Comparison of ENCODE assay signal across 20 mouse cellular contexts in the genomic region with DNA sequence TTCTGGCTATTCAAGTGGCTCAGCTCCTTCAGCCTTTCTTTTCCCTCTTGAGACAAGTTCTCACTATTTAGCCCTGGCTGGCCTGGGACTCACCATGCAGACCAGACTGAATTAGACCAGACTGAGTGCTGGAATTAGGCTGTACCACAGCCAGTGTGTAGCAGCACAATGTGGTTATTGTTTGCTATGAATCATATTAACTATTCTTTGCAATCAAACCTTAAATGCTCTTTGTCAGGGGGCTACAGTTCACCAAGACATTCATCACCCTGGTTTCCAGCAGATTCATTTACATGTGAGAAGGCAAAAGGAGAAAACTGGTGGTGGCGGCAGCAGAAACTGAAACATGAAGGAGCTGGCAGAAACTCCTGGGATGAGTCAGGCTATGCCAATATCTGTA. TPM values are rescaled to one million over a fixed set of nuclear protein-coding genes. Genes with fewer than 3 reads are reported as not detected.
DNase-seq lines count a peak whose midpoint lies in the region; ATAC-seq and TF ChIP-seq lines count a peak whose summit lies in the region.
"Had no signal": no experiment of that assay in that cellular context is flagged by ENCODE, and none has a peak within 500 bp of the region (broad histone marks: within the 10 kb centered on the region; RNA-seq: fewer than 3 reads in every experiment).

No protein-coding gene starts in this region.

- H3K4me1 ChIP-seq in forebrain, embryonic 13.5 days, result peaks cover 26% of the 10 kb centered on the region
- no peaks in the 10 kb centered on the region; the same call in 1 of the 2 replicates for H3K4me1 ChIP-seq in hindbrain, embryonic 16.5 days (ENCODE audit: control insufficient read depth, insufficient read depth, low read depth, low read length)

- peak overlapping the region; percentile 30; the same call in 1 of the 2 replicates for H3K27ac ChIP-seq in left cerebral cortex, adult 2 months
- H3K27ac ChIP-seq in forebrain, embryonic 13.5 days, result no peak overlapping the region; the same call in 1 of the 2 replicates
- no peak overlapping the region for H3K27ac ChIP-seq in hindbrain, embryonic 16.5 days (ENCODE audit: low read depth, low read length)
- H3K27ac ChIP-seq: liver, embryonic 12.5 days had no signal

- no peak overlapping the region for H3K4me2 ChIP-seq in forebrain, embryonic 13.5 days
- no peak overlapping the region for H3K4me2 ChIP-seq in hindbrain, embryonic 16.5 days (ENCODE audit: low read length)
- H3K4me2 ChIP-seq: heart, embryonic 11.5 days; liver, embryonic 12.5 days had no signal

- intact Hi-C loops in left cerebral cortex, adult 2 months (cut with DNase I), result no loop called here
- intact Hi-C loops in gastrocnemius, postnatal 14 days (cut with DNase I; ENCODE audit: low total_unique reads), result no loop called here

- peak; percentile 57; the same call in 1 of the 2 replicates for ATAC-seq in forebrain, embryonic 13.5 days
- ATAC-seq in hindbrain, embryonic 16.5 days, result peak; percentile 69; the same call in 1 of the 2 replicates
- ATAC-seq: intestine, embryonic 16.5 days; liver, embryonic 12.5 days had no signal

- H3K27me3 ChIP-seq in forebrain, embryonic 13.5 days, result no peaks in the 10 kb centered on the region
- H3K27me3 ChIP-seq in hindbrain, embryonic 16.5 days (replicated peaks; ENCODE audit: control insufficient read depth, insufficient read depth, low read length), result no peaks in the 10 kb centered on the region
- H3K27me3 ChIP-seq: liver, embryonic 12.5 days; megakaryocyte, embryonic 14.5 days had no signal

- TF ChIP-seq CTCF in left cerebral cortex, adult 2 months (IDR thresholded peaks at IDR 0.05), result no peak

- no peaks in the 10 kb centered on the region for H3K9me3 ChIP-seq in forebrain, embryonic 13.5 days (replicated peaks)
- no peaks in the 10 kb centered on the region for H3K9me3 ChIP-seq in hindbrain, embryonic 16.5 days (ENCODE audit: control insufficient read depth, low read length)
- H3K9me3 ChIP-seq: liver, embryonic 12.5 days; megakaryocyte, embryonic 14.5 days had no signal

- DNase-seq in left cerebral cortex, adult 2 months (ENCODE audit: extremely low spot score in 1 of 2, low spot score in 2 of 2), result no peak
- DNase-seq in left cerebral cortex, adult 8-10 months (ENCODE audit: low spot score in 2 of 2), result no peak
- peak; percentile 70 for DNase-seq in NIH3T3 (ENCODE audit: low read depth)
- DNase-seq in embryo, embryonic 10.5 days (ENCODE audit: low spot score), result no peak
- no peak for DNase-seq in gastrocnemius, postnatal 14 days
- DNase-seq: adrenal gland, postnatal 36 days; cerebellum, postnatal 25 days; kidney, postnatal 14 days had no signal

- 35% methylated on average over 1 of the region's 1 CpGs for whole genome bisulfite sequencing in forebrain, embryonic 13.5 days
- 43% methylated on average over 1 of the region's 1 CpGs for WGBS in hindbrain, embryonic 16.5 days

- no peak overlapping the region for H3K9ac ChIP-seq in forebrain, embryonic 13.5 days
- no peak overlapping the region for H3K9ac ChIP-seq in hindbrain, embryonic 16.5 days (ENCODE audit: low read depth, low read length)
- H3K9ac ChIP-seq: liver, embryonic 12.5 days had no signal

- H3K4me3 ChIP-seq in left cerebral cortex, adult 2 months, result no peak overlapping the region
- no peak overlapping the region for H3K4me3 ChIP-seq in forebrain, embryonic 13.5 days
- no peak overlapping the region for H3K4me3 ChIP-seq in hindbrain, embryonic 16.5 days (ENCODE audit: low read length)
- H3K4me3 ChIP-seq: liver, embryonic 12.5 days; megakaryocyte, embryonic 14.5 days had no signal

- H3K36me3 ChIP-seq in forebrain, embryonic 13.5 days (ENCODE audit: poor library complexity, severe bottlenecking), result peaks cover 8% of the 10 kb centered on the region; the same call in 1 of the 2 replicates
- H3K36me3 ChIP-seq in hindbrain, embryonic 16.5 days (ENCODE audit: control insufficient read depth, insufficient read depth, low read length), result peaks cover 2% of the 10 kb centered on the region; the same call in 1 of the 2 replicates

RNA-seq across cellular contexts. Expression of a gene that starts 22.0 kb away (rescaled TPM):
- 10 to 100 TPM; 26.3 to 33.0 TPM for total RNA-seq in left cerebral cortex, adult 2 months (2021)
- total RNA-seq in left cerebral cortex, adult 8-10 months (2022), result 10 to 100 TPM; 25.2 to 37.8 (median 34.2) TPM
- polyA plus RNA-seq in forebrain, embryonic 13.5 days (2015; fragmentation: Nextera tagmentation; extraction: Ambion mirVana), result 42.6 and 44.9 TPM in 2 replicates
- polyA plus RNA-seq in hindbrain, embryonic 16.5 days (2015; fragmentation: Nextera tagmentation; extraction: Ambion mirVana), result 27.8 and 28.3 TPM in 2 replicates
- 10 to 100 TPM; 11.3 to 16.0 TPM for total RNA-seq in gastrocnemius, postnatal 14 days (2021)

RNA-seq across cellular contexts. Expression of a gene that starts 22.0 kb away (rescaled TPM):
- total RNA-seq in left cerebral cortex, adult 2 months (2021), result 10 to 100 TPM; 27.7 to 36.0 TPM
- total RNA-seq in left cerebral cortex, adult 8-10 months (2022), result 10 to 100 TPM; 23.0 to 35.0 (median 26.7) TPM
- polyA plus RNA-seq in forebrain, embryonic 13.5 days (2015; fragmentation: Nextera tagmentation; extraction: Ambion mirVana), result 30.0 and 39.0 TPM in 2 replicates
- 19.3 and 27.6 TPM in 2 replicates for polyA plus RNA-seq in hindbrain, embryonic 16.5 days (2015; fragmentation: Nextera tagmentation; extraction: Ambion mirVana)
- total RNA-seq in gastrocnemius, postnatal 14 days (2021), result 1 to 10 TPM; 8.2 to 8.3 TPM

RNA-seq across cellular contexts. Expression of a gene that starts 24.8 kb away (rescaled TPM):
- total RNA-seq in left cerebral cortex, adult 2 months (2021), result 1 to 10 TPM; 3.8 to 4.1 TPM
- 1 to 10 TPM; 2.9 to 4.0 (median 3.7) TPM for total RNA-seq in left cerebral cortex, adult 8-10 months (2022)
- 5.2 and 7.0 TPM in 2 replicates for polyA plus RNA-seq in forebrain, embryonic 13.5 days (2015; fragmentation: Nextera tagmentation; extraction: Ambion mirVana)
- polyA plus RNA-seq in hindbrain, embryonic 16.5 days (2015; fragmentation: Nextera tagmentation; extraction: Ambion mirVana), result 7.7 and 9.6 TPM in 2 replicates
- total RNA-seq in gastrocnemius, postnatal 14 days (2021), result under 1 TPM; 0.57 to 0.86 TPM

RNA-seq across cellular contexts. Expression of a gene that starts 37.1 kb away (rescaled TPM):
- total RNA-seq in left cerebral cortex, adult 2 months (2021), result not detected
- not detected for total RNA-seq in left cerebral cortex, adult 8-10 months (2022)
- polyA plus RNA-seq in forebrain, embryonic 13.5 days (2015; fragmentation: Nextera tagmentation; extraction: Ambion mirVana), result not detected in 2 replicates
- polyA plus RNA-seq in hindbrain, embryonic 16.5 days (2015; fragmentation: Nextera tagmentation; extraction: Ambion mirVana), result not detected in 2 replicates
- not detected for total RNA-seq in gastrocnemius, postnatal 14 days (2021)
- total RNA-seq: adrenal gland, postnatal 36 days; gastrocnemius, adult 8-10 months; heart, postnatal 25 days; layer of hippocampus, postnatal 14 days; left cerebral cortex, postnatal 36 days had no signal
- polyA plus RNA-seq: heart, embryonic 11.5 days; liver, embryonic 12.5 days; lung, embryonic 16.5 days; neural tube, embryonic 11.5 days had no signal

RNA-seq across cellular contexts. Expression of a gene that starts 37.1 kb away (rescaled TPM):
- total RNA-seq in left cerebral cortex, adult 2 months (2021), result 10 to 100 TPM; 17.5 to 17.7 TPM
- total RNA-seq in left cerebral cortex, adult 8-10 months (2022), result 10 to 100 TPM; 10.4 to 33.0 (median 23.4) TPM
- polyA plus RNA-seq in forebrain, embryonic 13.5 days (2015; fragmentation: Nextera tagmentation; extraction: Ambion mirVana), result 20.7 and 21.2 TPM in 2 replicates
- polyA plus RNA-seq in hindbrain, embryonic 16.5 days (2015; fragmentation: Nextera tagmentation; extraction: Ambion mirVana), result 15.5 and 19.5 TPM in 2 replicates
- 1 to 10 TPM; 4.4 to 9.5 TPM for total RNA-seq in gastrocnemius, postnatal 14 days (2021)
